Mouse (Mus musculus) ES-Bruce4 (cell line): ENCODE data around the gene Vamp2.

Experiments used
- CTCF ChIP-seq: IDR thresholded peaks from one replicate; pipeline ENCODE4 v1.8.1; 2011; ENCODE audit warnings: low read depth, low read length
- EP300 ChIP-seq: IDR thresholded peaks from 2 replicates; pipeline ENCODE4 v1.6.1; 2011; ENCODE audit warnings: low read depth, low read length; ENCODE audit not compliant: insufficient read depth
- POLR2A ChIP-seq: IDR thresholded peaks from one replicate; pipeline ENCODE4 v1.8.1; 2011; ENCODE audit warnings: low read length; ENCODE audit not compliant: insufficient read depth

DNA sequence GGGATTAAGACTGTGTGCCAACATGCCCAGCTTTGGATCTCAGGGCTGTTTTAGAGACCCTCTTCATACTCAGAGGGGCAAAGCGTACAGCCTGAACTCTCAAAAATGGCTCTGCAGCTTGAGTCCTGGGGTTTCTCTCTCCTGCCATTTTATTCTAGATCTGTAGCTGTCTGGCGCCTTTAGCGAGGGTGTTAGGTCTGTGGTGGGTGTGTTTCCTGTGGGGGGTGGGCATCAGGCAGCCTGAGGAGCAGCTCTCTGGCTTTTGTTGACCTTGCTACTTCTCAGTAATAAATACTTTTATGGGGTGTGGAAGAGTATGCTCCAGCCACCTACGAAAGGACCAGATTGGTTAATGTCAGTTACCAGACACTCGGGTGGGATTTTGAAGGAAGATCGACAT, 10.2 kb upstream of the Vamp2 start:
- TF ChIP-seq CTCF, result no peak
- TF ChIP-seq POLR2A, result no peak
- no peak for TF ChIP-seq EP300
